Mouse (Mus musculus): ENCODE results near the gene Gdpgp1. TPM values are rescaled to one million over a fixed set of nuclear protein-coding genes. Genes with fewer than 3 reads are reported as not detected.

Gene Gdpgp1
- polyA plus RNA-seq, 1 experiment: 0.91 TPM

GRCm38 (mm10) chr7:80268897-80269750 is 36.5 kb downstream of the Gdpgp1 start, which contains the start of gene Vps33b:
Gene Vps33b, plus strand, starts transcription at chr7:80269649.
- Histone ChIP-seq H3K4me3 (peak within 1 kb of the TSS; percentile 88), H3K27me3 (ENCODE audit: control insufficient read depth, insufficient read depth, insufficient read length) (no peaks in the 10 kb centered on the region), H3K79me2 (ENCODE audit: control insufficient read depth, insufficient read depth) (peaks cover 18% of the 10 kb centered on the region), H3ac (ENCODE audit: control insufficient read depth, insufficient read length) (peak within 1 kb of the TSS; percentile 41), H3K36me3 (ENCODE audit: control insufficient read depth, insufficient read depth) (peaks cover 12% of the 10 kb centered on the region), H3K4me2 (ENCODE audit: low read depth) (peak within 1 kb of the TSS; percentile 98)
- TF ChIP-seq REST (IDR thresholded peaks at IDR 0.05; ENCODE audit: insufficient read depth, insufficient read length) (no peak), POLR2AphosphoS2 (IDR thresholded peaks at IDR 0.05; ENCODE audit: insufficient read length, low read depth) (peak; percentile 70), POLR2A (IDR thresholded peaks at IDR 0.05; ENCODE audit: insufficient read length, low read depth) (peak; percentile 70)

DNA sequence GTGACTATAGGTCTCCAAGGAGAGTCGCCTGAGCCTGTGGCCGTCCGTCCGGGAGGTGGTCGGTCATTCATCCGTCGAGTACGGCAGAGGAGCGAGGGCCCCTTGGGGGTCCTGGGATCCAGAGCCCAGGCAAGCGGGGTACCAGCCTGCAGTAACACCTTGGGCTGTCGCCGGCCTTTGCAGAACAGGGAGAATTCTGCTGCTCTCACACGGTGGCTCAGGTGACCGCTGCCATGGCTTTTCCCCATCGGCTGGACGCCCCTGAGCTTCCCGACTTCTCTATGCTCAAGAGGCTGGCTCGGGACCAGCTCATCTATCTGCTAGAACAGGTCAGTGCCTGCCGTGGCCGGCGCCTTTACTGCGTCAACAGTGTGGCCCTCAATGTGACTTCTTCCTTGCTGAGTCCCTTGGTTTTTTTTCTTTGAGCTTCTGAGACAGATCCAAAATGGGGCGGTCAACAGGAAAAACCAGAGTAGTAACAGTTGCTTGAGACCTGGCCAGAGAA is 37.1 kb downstream of the Gdpgp1 start:
- TF ChIP-seq REST (IDR thresholded peaks at IDR 0.05; ENCODE audit: insufficient read depth, insufficient read length) (no peak), CEBPB (IDR thresholded peaks at IDR 0.05; ENCODE audit: insufficient read depth, poor library complexity, severe bottlenecking) (no peak), SRF (IDR thresholded peaks at IDR 0.05; ENCODE audit: control insufficient read depth, insufficient read length, low read depth) (no peak), MAX (IDR thresholded peaks at IDR 0.05; ENCODE audit: low read depth) (no peak), POLR2A (IDR thresholded peaks at IDR 0.05; ENCODE audit: insufficient read length, low read depth) (no peak), TCF3 (IDR thresholded peaks at IDR 0.05; ENCODE audit: insufficient read length, low read depth) (no peak), MYOD1 (IDR thresholded peaks at IDR 0.05; ENCODE audit: control insufficient read depth in 1 of 3, insufficient read length in 2 of 3, low read depth in 2 of 3) (no peak), USF1 (IDR thresholded peaks at IDR 0.05; ENCODE audit: low read depth) (no peak), MYOG (IDR thresholded peaks at IDR 0.05; ENCODE audit: control insufficient read depth in 1 of 3, insufficient read depth in 1 of 3, insufficient read length in 2 of 3, low read depth in 2 of 3) (no peak), E2F4 (IDR thresholded peaks at IDR 0.05; ENCODE audit: insufficient read depth) (no peak), POLR2AphosphoS2 (IDR thresholded peaks at IDR 0.05; ENCODE audit: insufficient read length, low read depth) (no peak), TCF12 (IDR thresholded peaks at IDR 0.05; ENCODE audit: insufficient read depth, poor library complexity, severe bottlenecking) (no peak)
- peaks cover 17% of the 10 kb centered on the region for H3K79me2 ChIP-seq (ENCODE audit: control insufficient read depth, insufficient read depth)
- H3K4me2 ChIP-seq (ENCODE audit: low read depth): peak overlapping the region; percentile 98
- H3K27me3 ChIP-seq (ENCODE audit: control insufficient read depth, insufficient read depth, insufficient read length): no peaks in the 10 kb centered on the region
- H3K36me3 ChIP-seq (ENCODE audit: control insufficient read depth, insufficient read depth): peaks cover 12% of the 10 kb centered on the region
- peak overlapping the region; percentile 88 for H3K4me3 ChIP-seq
- peak overlapping the region; percentile 41 for H3ac ChIP-seq (ENCODE audit: control insufficient read depth, insufficient read length)

GRCm38 (mm10) chr7:80273456-80273855 is 40.8 kb downstream of the Gdpgp1 start:
- Histone ChIP-seq H3K79me2 (ENCODE audit: control insufficient read depth, insufficient read depth) (peaks cover 17% of the 10 kb centered on the region), H3K4me2 (ENCODE audit: low read depth) (no peak overlapping the region), H3K4me3 (no peak overlapping the region), H3ac (ENCODE audit: control insufficient read depth, insufficient read length) (no peak overlapping the region), H3K36me3 (ENCODE audit: control insufficient read depth, insufficient read depth) (peaks cover 27% of the 10 kb centered on the region), H3K27me3 (ENCODE audit: control insufficient read depth, insufficient read depth, insufficient read length) (no peaks in the 10 kb centered on the region)
- no peak for TF ChIP-seq TCF12 (IDR thresholded peaks at IDR 0.05; ENCODE audit: insufficient read depth, poor library complexity, severe bottlenecking)
- TF ChIP-seq MYOG (IDR thresholded peaks at IDR 0.05; ENCODE audit: control insufficient read depth in 1 of 3, insufficient read depth in 1 of 3, insufficient read length in 2 of 3, low read depth in 2 of 3): no peak
- TF ChIP-seq E2F4 (IDR thresholded peaks at IDR 0.05; ENCODE audit: insufficient read depth): no peak
- TF ChIP-seq POLR2A (IDR thresholded peaks at IDR 0.05; ENCODE audit: insufficient read length, low read depth): no peak
- TF ChIP-seq MAX (IDR thresholded peaks at IDR 0.05; ENCODE audit: low read depth): no peak
- no peak for TF ChIP-seq POLR2AphosphoS2 (IDR thresholded peaks at IDR 0.05; ENCODE audit: insufficient read length, low read depth)

GRCm38 (mm10) chr7:80276374-80276773 is 43.7 kb downstream of the Gdpgp1 start:
- no peak overlapping the region for H3K4me3 ChIP-seq
- peaks cover 2% of the 10 kb centered on the region for H3K79me2 ChIP-seq (ENCODE audit: control insufficient read depth, insufficient read depth)
- peaks cover 27% of the 10 kb centered on the region for H3K36me3 ChIP-seq (ENCODE audit: control insufficient read depth, insufficient read depth)
- TF ChIP-seq E2F4 (IDR thresholded peaks at IDR 0.05; ENCODE audit: insufficient read depth) (no peak), USF1 (IDR thresholded peaks at IDR 0.05; ENCODE audit: low read depth) (no peak), POLR2AphosphoS2 (IDR thresholded peaks at IDR 0.05; ENCODE audit: insufficient read length, low read depth) (no peak), MAX (IDR thresholded peaks at IDR 0.05; ENCODE audit: low read depth) (no peak), POLR2A (IDR thresholded peaks at IDR 0.05; ENCODE audit: insufficient read length, low read depth) (no peak), MYOD1 (IDR thresholded peaks at IDR 0.05; ENCODE audit: control insufficient read depth in 1 of 3, insufficient read length in 2 of 3, low read depth in 2 of 3) (no peak)
- no peaks in the 10 kb centered on the region for H3K27me3 ChIP-seq (ENCODE audit: control insufficient read depth, insufficient read depth, insufficient read length)
- no peak overlapping the region for H3ac ChIP-seq (ENCODE audit: control insufficient read depth, insufficient read length)
- H3K4me2 ChIP-seq (ENCODE audit: low read depth): no peak overlapping the region

DNA sequence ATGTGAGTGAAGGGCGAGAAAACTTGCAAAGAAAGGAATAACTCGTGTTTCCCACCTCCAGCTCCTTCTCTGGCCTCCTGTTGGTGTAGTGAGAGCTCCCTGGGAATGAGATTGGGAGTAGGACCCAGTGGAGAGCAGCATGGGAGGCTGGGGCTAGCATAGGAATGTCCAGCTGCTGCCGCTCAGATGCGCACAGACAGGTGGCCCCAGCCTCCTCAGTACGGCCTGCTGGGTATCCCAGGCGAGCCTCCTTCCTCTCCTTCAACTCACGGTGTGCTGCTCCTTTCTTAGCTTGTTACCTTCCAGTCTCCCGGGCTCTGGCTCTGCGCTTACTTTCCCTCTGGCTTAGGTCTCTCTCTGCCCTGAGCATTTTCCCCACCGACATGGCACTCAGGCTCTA is 47.4 kb downstream of the Gdpgp1 start:
- Histone ChIP-seq H3K36me3 (ENCODE audit: control insufficient read depth, insufficient read depth) (peaks cover 45% of the 10 kb centered on the region), H3K4me2 (ENCODE audit: low read depth) (no peak overlapping the region), H3ac (ENCODE audit: control insufficient read depth, insufficient read length) (no peak overlapping the region), H3K4me3 (no peak overlapping the region), H3K27me3 (ENCODE audit: control insufficient read depth, insufficient read depth, insufficient read length) (no peaks in the 10 kb centered on the region), H3K79me2 (ENCODE audit: control insufficient read depth, insufficient read depth) (no peaks in the 10 kb centered on the region)
- TF ChIP-seq MYOG (IDR thresholded peaks at IDR 0.05; ENCODE audit: control insufficient read depth in 1 of 3, insufficient read depth in 1 of 3, insufficient read length in 2 of 3, low read depth in 2 of 3) (peak in 2 of 3 experiments; percentile 68 to 80), SRF (IDR thresholded peaks at IDR 0.05; ENCODE audit: control insufficient read depth, insufficient read length, low read depth) (no peak), MYOD1 (IDR thresholded peaks at IDR 0.05; ENCODE audit: control insufficient read depth in 1 of 3, insufficient read length in 2 of 3, low read depth in 2 of 3) (peak in 2 of 3 experiments; percentile 82), TCF3 (IDR thresholded peaks at IDR 0.05; ENCODE audit: insufficient read length, low read depth) (no peak)
